Mouse (Mus musculus) left cerebral cortex, postnatal 14 days (tissue): ENCODE results near the gene Slc47a1. TPM values are rescaled to one million over a fixed set of nuclear protein-coding genes. Genes with fewer than 3 reads are reported as not detected.
"Not testable (repeated sequence)": the region's sequence is repeated elsewhere in the genome, so short reads cannot be mapped to it uniquely, and the experiment has no call there.

Source experiments
- DNase-seq, 2 experiments: peaks; one replicate each; pipeline ENCODE4 v3.0.0; 2021 to 2022; ENCODE audit warnings: low spot score in 2 of 2, mixed read lengths in 1 of 2
- intact Hi-C: fragments of 180-260 bp; cut with DNase I; formaldehyde crosslinking; loops from one replicate; pipeline ENCODE4 v1.15.1; 2025
- total RNA-seq, 2 experiments: library from RNA; stranded (reverse); gene quantifications; 2 replicates each; pipeline ENCODE4 v1.2.3; 2021

The Slc47a1 gene
- total RNA-seq, 2 experiments from 2014 or later, result 3.7 to 4.1 TPM

- intact Hi-C loops, result loop anchor here (5.0 to 10.0 kb wide), 3 partner anchors 35 to 273 kb away; partner anchors contain the start of gene Slc47a1
- DNase-seq, result no peak
Observed at GRCm38 (mm10) chr11:61341971-61342370, 36.2 kb downstream of the Slc47a1 start.

- intact Hi-C loops, result loop anchor here (5.0 to 10.0 kb wide), 3 partner anchors 36 to 274 kb away; partner anchors contain the start of gene Slc47a1
- DNase-seq, result no peak
Observed at GRCm38 (mm10) chr11:61341233-61341632, 36.9 kb downstream of the Slc47a1 start.

DNA sequence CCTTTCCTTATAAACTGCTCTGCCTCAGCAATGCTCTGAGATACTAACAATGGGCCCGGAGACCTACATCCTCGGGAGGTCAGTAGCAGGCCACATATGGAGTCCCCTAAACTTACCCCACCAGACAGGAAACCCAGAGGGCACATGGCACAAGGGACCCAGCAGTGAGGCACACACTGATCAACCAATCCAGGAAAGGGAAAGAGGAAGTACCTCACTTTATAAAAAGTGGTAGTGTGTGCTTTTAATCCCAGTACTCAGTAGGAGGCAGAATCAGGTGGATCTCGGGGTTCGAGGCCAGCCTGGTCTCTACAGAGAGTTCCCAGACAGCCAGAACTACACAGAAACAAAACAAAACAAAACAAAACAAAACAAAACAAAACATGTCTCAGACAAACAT is 37.8 kb downstream of the Slc47a1 start:
- no peak for DNase-seq
- intact Hi-C loops, result loop anchor here (5.0 to 10.0 kb wide), 3 partner anchors 37 to 274 kb away; partner anchors contain the start of gene Slc47a1

GRCm38 (mm10) chr11:61337586-61337985 is 40.6 kb downstream of the Slc47a1 start:
- intact Hi-C loops, result no loop called here
- DNase-seq, result no peak

DNA sequence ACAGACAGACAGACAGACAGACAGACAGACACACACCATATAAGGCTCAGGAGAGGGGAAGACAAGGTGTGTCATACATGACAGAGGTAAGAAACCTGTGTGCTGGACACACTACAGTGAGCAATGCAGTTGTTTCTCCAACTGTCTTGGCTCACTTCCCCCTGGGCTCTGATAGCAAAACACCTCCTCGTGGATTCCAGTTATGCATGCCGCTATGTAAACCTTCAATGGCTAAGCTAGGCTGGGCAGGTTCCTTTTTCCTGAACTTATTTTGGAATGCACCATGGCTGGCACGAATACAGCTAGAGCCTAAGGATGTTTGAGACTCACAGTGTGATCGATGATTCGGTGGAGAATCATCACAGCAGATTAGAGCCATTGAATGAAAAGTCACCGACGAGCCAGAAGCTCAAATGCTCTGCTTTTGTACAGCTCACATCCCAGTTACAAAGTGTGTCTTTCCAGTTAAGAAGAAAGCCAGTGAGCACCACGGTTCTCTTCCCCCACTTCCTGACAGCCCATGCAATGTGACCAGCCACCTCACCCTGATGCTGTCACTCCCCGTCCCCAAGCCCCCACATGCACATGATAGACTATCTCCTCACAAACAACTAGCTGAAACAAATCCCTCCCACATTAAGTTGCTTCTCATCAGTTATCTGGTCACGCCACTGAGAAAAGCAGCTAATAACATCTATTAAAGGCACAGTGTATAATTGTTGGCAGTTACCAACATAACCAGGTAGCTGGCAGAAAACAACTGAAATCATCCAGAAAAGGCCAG is 57.0 kb downstream of the Slc47a1 start:
- intact Hi-C loops, result no loop called here

DNA sequence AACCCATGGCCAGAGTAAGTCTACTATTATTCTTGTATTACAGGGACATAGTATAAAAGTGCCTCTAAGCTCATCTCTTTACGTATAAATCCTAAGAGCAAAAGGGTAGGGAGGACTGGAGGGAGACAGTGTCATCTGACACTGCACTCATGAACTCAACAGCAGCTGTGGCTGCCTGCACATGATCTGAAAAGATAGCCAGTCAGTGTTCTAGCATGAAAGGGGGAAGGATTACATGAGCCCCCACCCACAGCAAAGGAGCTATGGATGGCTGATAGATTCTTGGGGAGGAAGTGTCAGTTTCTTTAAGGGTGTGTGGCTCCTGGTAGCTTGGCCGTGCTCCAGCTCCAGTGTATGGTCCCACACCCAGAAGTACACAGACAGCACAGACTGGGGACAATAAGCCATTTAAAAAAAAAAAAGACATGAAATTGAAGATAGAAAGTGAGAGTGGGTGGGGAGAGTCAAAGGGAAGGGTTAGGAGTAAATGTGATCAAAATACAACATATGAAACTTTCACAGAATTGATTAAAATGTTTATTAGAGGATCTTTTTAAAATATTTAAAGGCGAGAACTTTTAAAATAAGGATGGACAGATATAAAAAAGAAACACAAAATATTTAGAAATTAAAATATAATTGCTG is 58.1 kb downstream of the Slc47a1 start:
- intact Hi-C loops, result no loop called here
- DNase-seq, result no peak

More for the DNA sequence above, 57.0 kb downstream of the Slc47a1 start:
- DNase-seq, result no peak

DNA sequence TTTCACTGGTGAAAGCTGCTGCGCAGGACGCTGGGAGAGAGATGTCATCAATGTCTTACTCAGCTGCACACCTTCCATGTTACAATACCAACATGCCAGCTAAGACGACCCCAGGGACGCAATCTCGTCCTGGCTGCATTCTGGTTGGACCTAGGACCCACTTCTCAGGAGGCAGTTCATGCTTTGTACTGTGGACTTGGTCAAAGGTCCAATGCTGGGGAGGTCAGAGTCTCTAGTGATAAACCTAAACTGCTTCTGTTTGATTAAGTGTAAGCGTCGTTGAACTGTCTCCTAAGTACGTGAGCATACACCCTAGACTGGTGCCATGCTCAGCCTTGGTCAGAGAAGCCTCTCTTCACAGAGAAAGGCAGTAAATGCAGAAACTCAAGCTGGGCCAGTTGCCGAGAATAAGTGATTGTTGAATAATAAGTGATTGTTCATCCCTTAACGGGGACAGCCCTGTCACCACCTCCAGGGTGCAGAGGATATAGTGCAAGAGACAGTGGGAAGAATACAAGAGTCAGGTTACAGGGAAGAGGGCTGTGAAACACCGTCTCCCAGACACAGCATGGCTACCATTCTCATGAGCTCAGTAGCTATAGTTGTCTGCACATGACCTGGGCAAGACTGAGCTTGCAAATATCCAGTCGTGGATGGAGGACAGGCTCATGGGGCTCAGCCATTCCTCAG is 58.8 kb downstream of the Slc47a1 start:
- intact Hi-C loops, result no loop called here
- no peak for DNase-seq

DNA sequence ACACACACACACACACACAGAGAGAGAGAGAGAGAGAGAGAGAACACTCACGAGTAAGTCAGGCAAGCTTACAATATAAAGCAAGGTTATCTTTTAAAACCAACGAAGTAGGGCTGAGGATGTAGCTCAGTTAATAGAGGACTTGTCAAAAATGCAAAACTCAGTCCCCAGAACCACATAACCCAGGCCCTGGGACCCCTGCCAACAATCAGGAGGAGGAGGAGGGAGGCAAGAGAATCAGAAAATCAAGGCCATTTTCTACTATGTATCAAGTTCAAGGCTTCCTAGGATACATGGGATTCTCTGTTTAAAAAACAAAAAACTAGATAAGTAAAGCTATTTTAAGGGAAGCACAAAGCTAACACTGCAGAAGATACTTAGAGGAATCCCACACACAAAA is 61.3 kb downstream of the Slc47a1 start:
- no peak for DNase-seq
- intact Hi-C loops, result no loop called here

GRCm38 (mm10) chr11:61310321-61310720 is 67.8 kb downstream of the Slc47a1 start:
- DNase-seq, result no peak
- intact Hi-C loops, result no loop called here

GRCm38 (mm10) chr11:61309831-61310230 is 68.3 kb downstream of the Slc47a1 start:
- intact Hi-C loops, result no loop called here
- no peak for DNase-seq

DNA sequence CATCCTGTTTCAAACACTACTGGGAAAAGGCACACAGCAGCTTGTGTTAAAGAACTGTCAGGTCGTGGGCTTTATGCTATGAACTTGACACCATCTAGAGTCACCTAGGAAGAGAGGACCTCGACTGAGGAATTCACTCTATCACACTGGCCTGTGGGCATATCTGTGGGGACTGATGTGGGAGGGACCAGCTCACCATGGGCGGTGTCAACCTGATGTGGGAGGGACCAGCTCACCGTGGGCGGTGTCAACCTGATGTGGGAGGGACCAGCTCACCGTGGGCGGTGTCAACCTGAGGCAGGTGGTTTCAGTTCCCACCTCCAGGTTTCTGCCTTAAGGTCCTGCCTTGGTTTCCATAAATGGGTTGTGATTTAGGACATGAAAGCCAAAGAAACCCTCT is 70.3 kb downstream of the Slc47a1 start:
- intact Hi-C loops, result no loop called here
- no peak for DNase-seq

GRCm38 (mm10) chr11:61305377-61305776 is 72.8 kb downstream of the Slc47a1 start:
- peak; percentile 48 to 50 for DNase-seq
- intact Hi-C loops, result no loop called here

- intact Hi-C loops, DNase-seq: not testable (repeated sequence)
Observed at GRCm38 (mm10) chr11:61304535-61304934, 73.6 kb downstream of the Slc47a1 start.

DNA sequence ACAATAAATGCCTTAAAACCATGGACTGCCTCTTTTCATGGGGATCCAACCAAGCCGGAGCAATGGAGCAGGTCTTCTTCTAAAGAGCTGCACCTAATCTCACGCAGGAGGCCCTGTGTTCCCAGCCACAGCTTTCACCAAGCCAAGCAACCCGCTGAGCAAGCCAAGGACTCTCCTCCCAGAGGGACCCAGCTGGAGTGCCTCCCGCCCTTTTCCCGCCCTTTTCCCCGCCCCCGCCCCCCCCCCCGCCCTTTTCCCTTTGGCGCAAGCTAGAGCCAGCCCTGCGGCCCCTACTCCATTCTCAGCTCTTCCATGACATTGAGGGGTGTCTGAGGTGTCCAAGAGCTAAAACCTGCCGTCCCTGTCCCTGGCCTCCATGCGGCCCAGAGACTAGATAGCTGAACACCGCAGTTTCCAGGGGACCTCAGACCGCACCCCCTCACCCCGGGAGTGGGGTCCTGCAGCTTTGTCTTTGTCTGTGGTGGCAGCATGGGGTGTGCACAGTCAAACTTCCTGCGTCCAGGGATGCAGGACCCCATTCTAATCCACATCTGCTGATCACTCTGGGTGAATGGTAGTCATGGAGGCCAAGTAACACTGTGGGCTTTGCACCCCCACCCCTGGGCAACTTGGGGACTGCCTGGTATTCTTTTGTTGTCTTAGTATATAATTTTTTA is 77.3 kb downstream of the Slc47a1 start:
- DNase-seq, result no peak
- intact Hi-C loops, result no loop called here

- DNase-seq, result no peak
- intact Hi-C loops, result no loop called here
Observed at GRCm38 (mm10) chr11:61300205-61300604, 77.9 kb downstream of the Slc47a1 start.

DNA sequence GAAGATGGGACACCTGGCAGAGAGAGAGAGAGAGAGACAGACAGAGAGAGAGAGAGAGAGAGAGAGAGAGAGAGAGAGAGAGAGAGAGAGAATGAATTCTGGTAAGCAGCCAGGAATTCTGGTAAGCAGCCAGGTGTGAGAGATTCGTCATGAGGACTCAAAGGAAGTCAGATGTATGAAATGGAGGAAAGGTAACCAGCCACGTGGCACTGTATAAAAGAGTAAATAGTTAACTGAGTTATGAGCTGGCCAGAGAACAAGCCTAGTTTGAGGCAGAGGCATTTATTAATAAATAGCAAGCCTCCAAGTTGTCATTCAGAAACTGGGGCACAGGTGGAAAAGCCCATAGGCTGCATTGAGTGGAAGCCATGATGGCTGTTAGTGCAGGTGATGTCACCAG is 80.2 kb downstream of the Slc47a1 start:
- intact Hi-C loops, result no loop called here
- DNase-seq, result no peak

DNA sequence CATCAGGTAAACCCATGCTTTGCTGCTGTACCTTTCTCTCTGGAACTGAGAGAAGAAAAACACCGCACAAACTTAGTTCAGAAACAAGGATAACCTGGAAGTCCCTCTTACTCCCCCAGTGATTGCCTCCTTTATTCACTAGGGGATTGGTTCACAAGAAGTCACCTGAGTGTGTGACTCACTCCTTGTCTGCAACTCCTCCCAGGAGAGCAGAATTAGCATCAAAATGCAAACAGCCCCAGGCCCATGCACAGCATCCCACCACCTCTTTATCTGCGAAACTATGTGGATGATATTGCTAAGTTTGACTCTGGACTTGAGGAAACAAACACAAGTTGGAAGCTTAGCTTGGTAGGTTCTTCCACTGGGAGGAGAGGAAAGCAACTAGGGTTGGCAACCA is 80.8 kb downstream of the Slc47a1 start:
- DNase-seq, result no peak
- intact Hi-C loops, result no loop called here

DNA sequence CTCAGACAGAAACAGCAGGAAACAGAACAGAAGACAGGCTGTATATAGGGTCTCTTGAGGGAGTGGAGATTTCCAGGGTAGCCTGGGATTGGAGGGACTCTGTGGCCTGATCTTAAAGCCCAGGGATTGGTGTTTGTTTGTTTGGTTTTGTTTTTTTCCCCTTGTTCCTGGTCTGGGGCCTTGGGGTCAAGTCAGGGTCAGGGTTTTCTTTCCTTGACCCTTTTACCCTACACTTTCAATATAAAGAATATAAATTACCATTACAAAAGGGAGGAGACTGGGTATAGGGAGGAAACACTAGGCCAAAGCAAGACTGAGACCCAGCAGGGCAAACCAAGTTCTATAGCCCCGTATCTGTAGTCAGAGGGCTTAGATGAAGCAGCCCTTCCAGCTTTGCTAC is 81.6 kb downstream of the Slc47a1 start:
- DNase-seq, result no peak
- intact Hi-C loops, result no loop called here

DNA sequence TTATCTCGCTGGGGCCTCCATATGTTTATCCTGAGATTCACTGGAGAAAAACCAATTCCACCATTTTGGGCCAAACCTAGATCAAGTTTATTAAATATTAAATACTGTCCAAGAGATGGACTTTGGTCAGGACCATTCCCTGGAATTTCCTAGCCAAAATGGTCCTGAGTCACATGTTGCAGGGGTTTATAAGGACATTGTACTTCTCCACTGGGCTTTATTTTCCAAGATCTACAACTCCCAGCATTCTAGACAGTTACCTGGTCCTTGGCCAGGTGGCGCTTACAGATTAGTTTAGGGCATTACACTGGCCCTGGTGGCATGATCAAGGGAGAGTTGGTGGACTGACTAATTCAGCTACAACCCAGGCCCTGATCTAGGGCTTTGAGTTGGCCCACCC is 82.6 kb downstream of the Slc47a1 start:
- DNase-seq, result no peak
- intact Hi-C loops, result no loop called here

- intact Hi-C loops, result no loop called here
Observed at GRCm38 (mm10) chr11:61294431-61294830, 83.7 kb downstream of the Slc47a1 start.

More at GRCm38 (mm10) chr11:61294431-61294830, 83.7 kb downstream of the Slc47a1 start:
- no peak for DNase-seq
